Mouse (Mus musculus) Patski (cell line): Measurements from ENCODE around the gene Glipr1. TPM values are rescaled to one million over a fixed set of nuclear protein-coding genes. Genes with fewer than 3 reads are reported as not detected.
"Not testable (repeated sequence)": the region's sequence is repeated elsewhere in the genome, so short reads cannot be mapped to it uniquely, and the experiment has no call there.

ENCODE experiments used
- ATAC-seq: fragments of 100-300 bp; one replicate; pipeline ENCODE4 v1.8.0; 2021
- CTCF ChIA-PET: fragments of 350-600 bp; sonication (Branson Sonifier 250); formaldehyde crosslinking; loops from one replicate; lab custom pipeline; 2022; ENCODE audit warnings: inconsistent platforms; lab: Charles Lee
- POLR2A ChIA-PET: fragments of 350-600 bp; sonication (Branson Sonifier 250); formaldehyde crosslinking; loops from one replicate; lab custom pipeline; 2022; ENCODE audit warnings: antibody characterized with exemption, inconsistent platforms; lab: Charles Lee
- DNase-seq: peaks from one replicate; pipeline ENCODE4 v3.0.0-alpha.2; 2011; ENCODE audit warnings: low read depth, low spot score
- H3K27me3 ChIP-seq: fragments of 371-371 bp; one replicate; pipeline ENCODE4 v1.5.1; 2021
- CTCF ChIP-seq: fragments of 100-300 bp; IDR thresholded peaks from one replicate; pipeline ENCODE4 v1.5.1; 2021
- in situ Hi-C: fragments of 300-500 bp; cut with MboI; formaldehyde crosslinking; loops from 3 replicates; pipeline ENCODE4 v1.11.1; 2018; ENCODE audit warnings: low pct_unique_long_range_greater_than_20kb, mixed read lengths
- polyA plus RNA-seq: library from polyadenylated mRNA; unstranded; gene quantifications from one replicate; pipeline ENCODE4 v1.2.3, GENCODE M21; 2021

The Glipr1 gene
- 81.1 TPM for polyA plus RNA-seq

- POLR2A ChIA-PET = no interaction called here
Measured at GRCm38 (mm10) chr10:112002544-112003215, at the start of gene Glipr1. Gene Glipr1 (minus strand): TSS chr10:112002631.

GRCm38 (mm10) chr10:112051956-112052355 lies 49.5 kb upstream of the Glipr1 start:
- H3K27me3 ChIP-seq, DNase-seq, ATAC-seq, CTCF ChIA-PET, POLR2A ChIA-PET: not testable (repeated sequence)
- in situ Hi-C loops = loop anchor here (5.0 kb wide), 1 partner anchor 110 kb away; the partner anchor contains the start of genes Caps2 and Glipr1l3

More at GRCm38 (mm10) chr10:112002544-112003215, at the start of gene Glipr1:
- DNase-seq = no peak
- ATAC-seq = no peak
- no peak for TF ChIP-seq CTCF
- in situ Hi-C loops = no loop called here
- no peaks in the 10 kb centered on the region for H3K27me3 ChIP-seq
- CTCF ChIA-PET = interaction anchor here (2.3 kb wide), 1 partner anchor 9 kb away, joined by 6 read pairs; no protein-coding TSS in a partner anchor

- TF ChIP-seq CTCF = peak; percentile 12
- in situ Hi-C loops = loop anchor here (5.0 kb wide), 1 partner anchor 111 kb away; the partner anchor contains the start of genes Caps2 and Glipr1l3
- no peak for ATAC-seq
- ChIA-PET POLR2A (no interaction called here), CTCF (no interaction called here)
- no peaks in the 10 kb centered on the region for H3K27me3 ChIP-seq
- no peak for DNase-seq
Measured at GRCm38 (mm10) chr10:112051220-112051619, 48.8 kb upstream of the Glipr1 start.

GRCm38 (mm10) chr10:112044283-112044682 lies 41.9 kb upstream of the Glipr1 start:
- H3K27me3 ChIP-seq, in situ Hi-C loops, CTCF ChIA-PET, DNase-seq, POLR2A ChIA-PET, ATAC-seq: not testable (repeated sequence)

- POLR2A ChIA-PET, ATAC-seq, CTCF ChIA-PET, DNase-seq, H3K27me3 ChIP-seq, in situ Hi-C loops: not testable (repeated sequence)
Measured at GRCm38 (mm10) chr10:112043523-112043922, 41.1 kb upstream of the Glipr1 start.

GRCm38 (mm10) chr10:112028689-112029088 lies 26.3 kb upstream of the Glipr1 start:
- ATAC-seq, DNase-seq, CTCF ChIA-PET, in situ Hi-C loops, H3K27me3 ChIP-seq, POLR2A ChIA-PET: not testable (repeated sequence)

- CTCF ChIA-PET = no interaction called here
- TF ChIP-seq CTCF = no peak
- no peak for ATAC-seq
- no peak for DNase-seq
- in situ Hi-C loops = no loop called here
- peaks cover 5% of the 10 kb centered on the region for H3K27me3 ChIP-seq
- POLR2A ChIA-PET = no interaction called here
Measured at GRCm38 (mm10) chr10:112023585-112023984, 21.2 kb upstream of the Glipr1 start.

- CTCF ChIA-PET, H3K27me3 ChIP-seq, DNase-seq, POLR2A ChIA-PET, ATAC-seq: not testable (repeated sequence)
- in situ Hi-C loops = loop anchor here (5.0 kb wide), 1 partner anchor 198 kb away; no protein-coding TSS in a partner anchor
Measured at GRCm38 (mm10) chr10:112009511-112009910, 7.1 kb upstream of the Glipr1 start.

GRCm38 (mm10) chr10:112001756-112002520 lies 493 bp downstream of the Glipr1 start:
- no peak for TF ChIP-seq CTCF
- ATAC-seq (no peak), DNase-seq (no peak)
- POLR2A ChIA-PET = no interaction called here
- no peaks in the 10 kb centered on the region for H3K27me3 ChIP-seq
- in situ Hi-C loops = no loop called here
- CTCF ChIA-PET = interaction anchor here (2.3 kb wide), 1 partner anchor 8 kb away, joined by 6 read pairs; no protein-coding TSS in a partner anchor

- DNase-seq (no peak), ATAC-seq (no peak)
- CTCF ChIA-PET = no interaction called here
- in situ Hi-C loops = no loop called here
- TF ChIP-seq CTCF = no peak
- H3K27me3 ChIP-seq = no peaks in the 10 kb centered on the region
- POLR2A ChIA-PET = no interaction called here
Measured at GRCm38 (mm10) chr10:112001350-112001749, 1.1 kb downstream of the Glipr1 start.

- POLR2A ChIA-PET = no interaction called here
- ATAC-seq (no peak), DNase-seq (no peak)
- no peaks in the 10 kb centered on the region for H3K27me3 ChIP-seq
- in situ Hi-C loops = no loop called here
- CTCF ChIA-PET = no interaction called here
- TF ChIP-seq CTCF = no peak
Measured at GRCm38 (mm10) chr10:112000568-112000967, 1.9 kb downstream of the Glipr1 start.
